Mouse (Mus musculus) kidney, postnatal 10 days (tissue): ENCODE results near the gene Araf.
"Not testable (repeated sequence)": the region's sequence is repeated elsewhere in the genome, so short reads cannot be mapped to it uniquely, and the experiment has no call there.

Source experiments
- DNase-seq: peaks from one replicate; pipeline ENCODE4 v3.0.0; 2021; ENCODE audit warnings: mixed read lengths

The Araf gene

DNA sequence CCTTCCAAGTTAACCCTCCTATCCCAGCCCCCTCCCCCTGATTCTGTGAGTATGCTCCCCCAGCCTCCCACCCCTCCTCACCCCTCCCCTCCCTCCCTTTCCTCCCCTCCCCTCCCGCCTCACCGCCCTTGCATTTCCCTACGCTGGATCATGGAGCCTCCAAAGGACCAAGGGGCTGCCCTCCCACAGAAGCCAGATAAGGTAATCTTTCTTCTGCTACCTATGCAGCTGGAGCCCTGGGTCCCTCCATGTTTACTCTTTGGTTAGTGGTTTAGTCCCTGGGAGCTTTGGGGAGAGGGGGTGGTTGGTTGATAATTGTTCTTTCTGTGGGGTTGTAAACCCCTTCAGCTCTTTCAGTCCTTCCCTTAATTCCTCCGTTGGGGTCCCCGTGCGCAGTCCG lies at the start of gene Araf:
Gene Araf, plus strand, starts transcription at position 134 of the 400 bp plus-strand sequence.
- no peak for DNase-seq

DNA sequence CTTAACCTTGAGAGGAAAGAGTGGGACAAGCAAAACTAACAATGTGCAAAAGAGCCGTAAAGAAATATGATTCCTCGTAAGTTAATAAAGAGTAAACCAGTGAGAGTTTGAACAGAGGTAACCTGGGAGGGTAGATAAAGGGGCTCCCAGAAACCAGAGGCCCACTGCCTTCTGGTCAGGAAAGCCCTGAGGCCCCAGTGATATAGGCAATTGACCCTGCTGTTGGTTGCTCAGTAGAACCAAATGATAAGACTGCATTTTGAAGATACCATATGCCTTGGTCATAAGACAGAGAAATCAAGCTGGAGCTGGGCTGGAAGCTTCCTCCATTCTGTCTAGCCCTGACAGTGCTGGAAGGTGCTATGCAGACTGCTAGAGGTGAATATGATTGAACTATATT lies 48.8 kb upstream of the Araf start:
- DNase-seq = no peak

DNA sequence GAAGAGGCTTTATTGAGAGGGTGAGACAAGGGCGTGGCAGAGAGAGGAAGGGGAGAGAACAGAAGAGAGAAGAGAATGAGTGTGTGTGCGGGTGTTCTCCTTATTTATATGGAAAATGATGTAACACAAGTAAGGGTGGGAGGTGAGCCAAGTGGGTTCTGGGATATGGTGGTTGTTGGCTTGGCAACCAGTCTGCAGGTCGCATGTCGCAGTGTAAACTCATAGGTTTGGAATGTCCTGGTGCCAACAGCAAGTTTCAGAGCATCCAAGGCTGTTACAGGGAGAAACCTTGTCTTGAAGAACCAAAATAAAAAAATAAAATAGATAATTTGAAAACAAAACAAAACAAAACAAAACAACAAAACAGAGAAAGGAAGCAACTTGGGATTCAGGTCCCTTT lies 36.4 kb upstream of the Araf start:
- no peak for DNase-seq

GRCm38 (mm10) chrX:20770697-20771381 lies 26.8 kb upstream of the Araf start:
- peak; percentile 90 for DNase-seq

DNA sequence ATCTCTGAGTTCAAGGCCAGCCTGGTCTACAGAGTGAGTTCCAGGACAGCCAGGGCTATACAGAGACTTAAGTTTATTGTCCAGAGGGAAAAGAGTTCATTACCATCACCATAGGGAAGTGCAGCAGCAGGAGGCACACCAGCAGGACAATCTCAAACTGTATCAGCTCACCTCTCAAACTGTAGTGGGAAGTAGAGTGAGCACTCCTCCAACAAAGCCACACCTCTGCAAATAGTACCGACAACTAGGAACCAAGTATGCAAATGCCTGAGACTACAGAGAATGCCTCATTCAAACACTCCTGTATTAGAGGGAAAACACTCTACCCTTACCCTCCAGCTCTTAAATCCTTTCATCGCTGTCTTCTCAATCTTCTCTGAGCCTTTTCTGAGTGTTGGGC lies 25.9 kb upstream of the Araf start:
- no peak for DNase-seq

DNA sequence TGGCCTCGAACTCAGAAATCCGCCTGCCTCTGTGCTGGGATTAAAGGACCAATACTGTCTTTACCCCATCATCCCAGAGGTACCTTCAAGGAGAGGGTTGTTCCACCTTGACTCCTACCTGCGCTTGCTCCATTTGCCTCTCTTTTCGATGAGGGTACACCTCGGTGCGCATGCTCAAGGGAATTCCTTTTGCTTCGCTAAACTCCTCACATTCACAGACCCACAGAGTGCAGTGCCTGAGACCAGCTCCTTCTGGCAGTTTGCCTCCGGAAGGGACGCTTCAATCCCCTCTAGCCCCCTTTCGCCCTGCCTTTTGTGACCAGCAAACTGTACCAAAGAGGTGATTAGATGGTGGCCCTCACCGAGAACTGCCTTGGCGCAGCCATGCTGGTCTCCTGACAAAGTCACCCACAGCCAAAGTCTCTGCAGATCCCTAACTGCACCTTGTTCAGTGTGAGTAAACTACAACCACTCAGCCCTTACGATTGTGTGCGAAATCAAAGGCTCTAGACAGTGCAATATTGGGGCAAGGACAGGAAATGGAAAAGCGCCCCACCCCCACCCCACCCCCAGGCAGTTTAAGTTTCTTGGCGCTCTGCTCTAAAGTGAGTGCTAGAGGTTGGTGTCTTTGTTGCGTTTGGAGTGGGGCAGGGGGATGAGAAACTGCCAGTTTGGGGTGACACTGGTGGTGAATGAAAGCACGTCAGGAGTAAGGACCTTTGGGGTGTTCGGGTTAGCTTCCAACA lies 22.2 kb upstream of the Araf start:
- peak; percentile 5 for DNase-seq

- DNase-seq = no peak
Observed at GRCm38 (mm10) chrX:20777619-20778018, 20.0 kb upstream of the Araf start.

- DNase-seq = no peak
Observed at GRCm38 (mm10) chrX:20787309-20787708, 10.3 kb upstream of the Araf start.

DNA sequence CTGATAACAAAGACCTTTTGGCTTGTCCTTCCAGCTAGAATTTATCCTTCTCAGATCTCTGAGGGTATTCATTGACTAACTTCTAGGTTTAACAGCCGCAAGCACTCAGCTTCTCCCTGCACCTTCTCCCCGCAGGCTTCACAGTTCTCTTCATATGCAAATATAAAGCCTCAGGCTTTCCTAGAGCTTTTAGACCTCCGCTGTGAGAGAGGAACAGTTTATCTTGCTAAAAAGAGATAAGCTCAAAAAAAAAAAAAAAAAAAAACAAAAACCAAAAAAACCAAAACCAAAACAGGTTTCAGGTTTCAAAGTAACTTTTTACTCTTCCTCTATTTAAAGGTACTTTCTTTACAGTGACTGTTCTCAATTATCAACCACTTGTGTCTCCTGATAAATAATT lies 5.2 kb upstream of the Araf start:
- no peak for DNase-seq

DNA sequence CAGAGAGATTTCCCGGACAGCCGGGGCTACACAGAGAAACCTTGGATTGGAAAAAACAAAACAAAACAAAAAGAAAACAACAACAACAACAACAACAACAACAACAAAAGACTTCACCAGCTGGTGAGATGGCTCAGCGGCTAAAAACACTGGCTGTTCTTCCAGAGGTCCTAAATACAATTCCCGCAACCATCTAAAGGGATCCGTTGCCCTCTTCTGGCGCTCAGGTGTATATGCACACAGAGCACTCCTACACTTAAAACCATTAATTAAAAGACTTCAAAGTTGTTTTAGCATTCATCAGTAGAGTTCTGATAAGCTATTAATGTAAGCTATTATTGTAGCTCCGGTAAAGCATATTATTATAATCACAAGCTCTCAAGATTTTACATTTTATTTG lies 4.4 kb upstream of the Araf start:
- DNase-seq = no peak

DNA sequence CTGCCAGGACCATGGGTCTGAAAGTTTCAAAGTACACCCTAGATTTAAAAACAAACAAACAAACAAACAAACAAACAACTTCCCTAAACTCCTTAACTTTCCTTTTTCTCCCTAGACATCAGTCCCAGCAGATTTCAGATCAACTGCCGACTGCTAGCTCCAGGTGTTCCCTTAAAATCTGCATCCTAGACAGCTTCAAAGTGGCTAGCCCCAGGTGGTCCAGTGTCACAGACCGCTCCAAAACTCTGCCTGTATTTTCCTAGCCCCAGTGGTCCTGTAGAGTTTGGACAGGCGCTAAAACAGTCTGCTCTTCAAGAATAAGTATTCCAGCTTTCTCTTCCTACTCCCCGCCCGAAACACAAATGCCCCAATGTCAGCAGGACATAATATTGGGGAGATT lies 3.4 kb upstream of the Araf start:
- DNase-seq = no peak

DNA sequence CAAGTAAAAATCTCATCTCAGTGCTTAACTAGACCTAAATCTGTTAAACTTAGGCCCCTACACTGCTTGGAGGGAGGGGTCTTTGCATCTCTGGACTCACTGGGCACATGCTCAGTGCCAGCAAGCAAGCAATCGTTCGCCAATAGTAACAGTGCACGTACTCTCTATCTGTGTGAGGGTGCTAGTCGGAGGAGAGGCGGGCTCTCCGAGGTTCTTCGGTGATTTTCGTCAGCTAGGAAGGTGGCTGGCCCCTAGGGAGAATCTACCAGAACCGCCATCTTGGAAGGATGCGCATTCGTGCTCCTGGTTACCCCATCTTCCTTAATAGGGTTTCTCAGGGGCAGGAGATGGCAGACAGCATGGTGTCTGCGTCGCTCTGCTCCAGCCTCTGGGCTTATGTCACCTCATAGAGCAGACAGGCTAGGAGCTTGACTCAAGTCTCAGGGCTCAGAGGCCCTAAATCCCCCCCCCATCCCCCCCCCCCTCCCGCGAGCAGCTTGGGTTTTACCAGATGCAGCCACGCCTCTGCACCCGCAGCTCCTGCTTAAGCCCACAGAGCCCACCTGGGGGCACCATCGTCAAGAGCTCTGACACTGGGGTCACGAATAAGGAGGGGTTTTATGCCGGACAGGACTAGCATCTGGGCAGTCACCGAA lies 655 bp downstream of the Araf start:
- DNase-seq = peak; percentile 80

- no peak for DNase-seq
Observed at GRCm38 (mm10) chrX:20798797-20799147, 1.2 kb downstream of the Araf start.

DNA sequence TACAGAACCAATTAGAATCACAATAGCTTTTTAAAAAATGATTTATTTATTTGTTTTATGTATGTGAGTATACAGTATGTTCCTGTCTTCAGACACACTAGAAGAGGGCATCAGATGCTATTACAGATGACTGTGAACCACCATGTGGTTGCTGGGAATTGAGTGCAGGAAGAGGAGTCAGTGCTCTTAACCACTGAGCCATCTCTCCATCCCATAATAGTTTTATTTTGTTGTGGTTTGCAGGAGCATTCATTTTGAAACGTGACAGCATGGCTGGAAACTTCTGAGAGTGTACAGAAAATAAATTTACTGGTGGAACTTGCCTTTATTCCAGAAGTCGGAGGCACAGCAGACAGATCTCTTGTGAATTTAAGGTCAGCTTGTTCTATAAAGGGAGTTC lies 3.8 kb downstream of the Araf start:
- no peak for DNase-seq

GRCm38 (mm10) chrX:20804301-20804700 lies 6.7 kb downstream of the Araf start:
- DNase-seq = not testable (repeated sequence)

GRCm38 (mm10) chrX:20806295-20806694 lies 8.7 kb downstream of the Araf start:
- no peak for DNase-seq

GRCm38 (mm10) chrX:20816974-20817373 lies 19.4 kb downstream of the Araf start:
- DNase-seq = peak; percentile 13

GRCm38 (mm10) chrX:20819204-20819628 lies 21.6 kb downstream of the Araf start:
- DNase-seq = peak; percentile 91

GRCm38 (mm10) chrX:20819708-20820426 lies 22.3 kb downstream of the Araf start:
- DNase-seq = peak; percentile 71

DNA sequence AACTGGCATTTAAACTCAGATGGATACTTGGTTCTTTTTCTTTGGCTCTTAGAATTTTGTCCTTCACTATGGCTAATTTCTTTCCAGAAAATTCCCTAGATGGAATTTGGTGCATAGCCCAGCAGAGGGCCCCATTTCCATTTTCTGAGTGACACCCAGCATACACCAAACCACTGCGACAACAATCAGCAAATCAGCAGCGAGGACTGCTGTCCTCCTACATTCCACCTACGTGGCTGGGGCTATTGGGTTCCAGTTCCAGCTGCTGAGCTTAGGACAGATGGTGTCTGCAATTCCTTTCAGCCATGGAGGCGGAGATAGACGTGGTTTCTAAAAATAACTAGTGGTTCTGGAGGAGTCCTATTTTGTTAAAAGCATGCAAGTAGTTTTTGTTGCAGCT lies 31.3 kb downstream of the Araf start:
- DNase-seq = peak; percentile 72

DNA sequence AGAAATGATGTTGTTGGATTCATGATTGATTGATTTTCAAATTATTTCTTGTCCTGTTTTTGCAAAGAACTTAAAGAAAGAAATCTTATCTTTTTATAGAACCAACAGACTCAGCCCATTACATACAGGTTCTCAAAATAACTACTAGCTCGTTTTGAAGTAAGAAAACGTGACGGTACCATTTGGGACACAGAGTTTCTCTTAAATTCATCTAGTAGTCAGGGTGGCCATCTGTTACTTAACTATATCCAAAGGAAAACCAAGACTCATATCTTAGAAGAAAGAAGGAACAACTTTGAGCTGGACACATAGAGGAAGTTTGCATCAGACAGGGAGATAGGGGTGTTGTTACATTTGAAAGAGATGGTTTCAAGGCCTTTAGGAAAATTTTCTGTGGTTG lies 49.6 kb downstream of the Araf start:
- DNase-seq = no peak

- DNase-seq = no peak
Observed at GRCm38 (mm10) chrX:20847816-20848215, 50.2 kb downstream of the Araf start.

GRCm38 (mm10) chrX:20848256-20848984 lies 50.8 kb downstream of the Araf start:
- peak; percentile 92 for DNase-seq
